Mouse (Mus musculus) embryonic facial prominence, embryonic 15.5 days (tissue): ENCODE measurements around the gene Gapdhs. TPM values are rescaled to one million over a fixed set of nuclear protein-coding genes. Genes with fewer than 3 reads are reported as not detected.

Source experiments
- ATAC-seq: fragments of 200-750 bp; cut with Nextera tagmentation; 2 replicates; pipeline ENCODE4 v1.8.0; 2017; ENCODE audit warnings: low read depth, moderate TSS enrichment; ENCODE audit not compliant: insufficient number of reproducible peaks, low FRiP score, low TSS enrichment
- H3K27ac ChIP-seq: fragments of 300-500 bp; sonication (generic); replicated peaks from 2 replicates; pipeline ENCODE4 v1.5.1; 2015; ENCODE audit warnings: mild to moderate bottlenecking, inconsistent platforms
- H3K27me3 ChIP-seq: fragments of 300-500 bp; sonication (generic); 2 replicates; pipeline ENCODE4 v1.6.1; 2015; ENCODE audit warnings: inconsistent platforms
- H3K36me3 ChIP-seq: fragments of 300-500 bp; sonication (generic); 2 replicates; pipeline ENCODE4 v1.6.1; 2015; ENCODE audit warnings: mild to moderate bottlenecking, inconsistent platforms
- H3K4me1 ChIP-seq: fragments of 300-500 bp; sonication (generic); 2 replicates; pipeline ENCODE4 v1.6.1; 2015; ENCODE audit warnings: inconsistent platforms
- H3K4me2 ChIP-seq: fragments of 300-500 bp; sonication (generic); replicated peaks from 2 replicates; pipeline ENCODE4 v1.6.1; 2015; ENCODE audit warnings: mild to moderate bottlenecking, inconsistent platforms
- H3K4me3 ChIP-seq: fragments of 300-500 bp; sonication (generic); replicated peaks from 2 replicates; pipeline ENCODE4 v1.5.1; 2015; ENCODE audit warnings: mild to moderate bottlenecking, inconsistent platforms
- H3K9ac ChIP-seq: fragments of 300-500 bp; sonication (generic); 2 replicates; pipeline ENCODE4 v1.6.1; 2015; ENCODE audit warnings: inconsistent platforms
- H3K9me3 ChIP-seq: fragments of 300-500 bp; sonication (generic); replicated peaks from 2 replicates; pipeline ENCODE4 v1.6.1; 2016; ENCODE audit warnings: inconsistent platforms
- WGBS: fragments of 180-500 bp; shearing (Covaris S2); methylation state at CpG from one replicate; pipeline ENCODE4 v1.1.7; 2015; 5-methylcytosine and 5-hydroxymethylcytosine counted together
- polyA plus RNA-seq: library from polyadenylated mRNA; unstranded; fragments of >200 nt; fragmentation: Nextera tagmentation; extraction: Ambion mirVana; gene quantifications from 2 replicates; pipeline ENCODE4 v1.2.1, GENCODE M21; 2015

Gapdhs gene
- polyA plus RNA-seq, 1 experiment from 2014 or later: 0.48 TPM

DNA sequence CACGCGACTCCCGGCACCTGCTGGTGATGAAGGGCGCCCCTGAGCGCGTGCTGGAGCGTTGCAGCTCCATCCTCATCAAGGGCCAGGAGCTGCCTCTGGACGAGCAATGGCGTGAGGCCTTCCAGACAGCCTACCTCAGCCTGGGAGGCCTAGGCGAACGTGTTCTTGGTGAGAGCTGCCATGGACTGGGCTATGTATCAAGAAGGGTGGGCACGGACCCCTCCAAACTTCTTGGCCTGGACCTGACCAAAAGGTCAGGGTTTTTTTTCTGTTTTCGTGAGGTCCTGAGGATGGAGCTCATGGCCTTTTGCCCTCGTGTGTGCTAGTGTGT is 25.8 kb downstream of the Gapdhs start:
- 11% methylated on average over 14 of the region's 14 CpGs for WGBS
- peaks cover 10% of the 10 kb centered on the region for H3K4me1 ChIP-seq
- peak overlapping the region; percentile 59 for H3K4me2 ChIP-seq
- no peak overlapping the region for H3K27ac ChIP-seq
- H3K27me3 ChIP-seq: peaks cover 39% of the 10 kb centered on the region
- ATAC-seq: no peak
- H3K4me3 ChIP-seq: peak overlapping the region; percentile 36
- H3K9me3 ChIP-seq: no peaks in the 10 kb centered on the region
- no peak overlapping the region for H3K9ac ChIP-seq
- H3K36me3 ChIP-seq: no peaks in the 10 kb centered on the region

DNA sequence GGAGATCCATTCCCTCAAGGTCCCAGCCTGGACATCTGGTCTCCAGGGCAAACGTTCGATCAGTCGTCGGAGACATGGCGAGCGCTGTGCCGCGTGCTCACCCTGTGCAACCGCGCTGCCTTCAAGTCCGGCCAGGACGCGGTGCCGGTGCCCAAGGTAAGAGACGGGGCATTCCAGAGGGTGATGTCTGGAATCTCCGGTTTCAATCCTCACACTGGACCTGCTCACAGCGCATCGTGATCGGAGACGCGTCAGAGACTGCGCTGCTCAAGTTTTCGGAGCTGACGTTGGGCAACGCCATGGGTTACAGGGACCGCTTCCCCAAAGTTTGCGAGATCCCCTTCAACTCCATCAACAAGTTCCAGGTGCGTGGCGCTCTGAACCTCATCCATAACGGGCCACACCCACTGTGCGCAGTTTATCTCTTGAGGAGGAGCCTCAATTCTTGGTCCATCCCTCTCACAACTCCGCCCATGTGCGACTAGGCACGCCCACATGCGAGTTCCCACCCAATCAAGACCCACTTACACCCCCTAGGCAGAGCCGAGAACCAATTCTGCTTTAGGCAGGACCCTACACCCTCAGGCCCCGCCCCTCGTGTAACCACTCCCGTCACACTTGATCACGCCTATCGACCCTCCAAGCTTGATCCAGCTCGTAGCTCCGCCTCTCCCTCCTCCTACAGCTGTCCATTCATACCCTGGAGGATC is 26.3 kb downstream of the Gapdhs start:
- Histone ChIP-seq H3K27me3 (peaks cover 36% of the 10 kb centered on the region), H3K9me3 (no peaks in the 10 kb centered on the region), H3K4me3 (peak overlapping the region; percentile 36), H3K4me1 (peaks cover 10% of the 10 kb centered on the region), H3K27ac (no peak overlapping the region), H3K9ac (no peak overlapping the region), H3K4me2 (peak overlapping the region; percentile 59), H3K36me3 (no peaks in the 10 kb centered on the region)
- peak; percentile 90 for ATAC-seq
- WGBS: 3% methylated on average over 43 of the region's 43 CpGs

GRCm38 (mm10) chr7:30711942-30712341 is 31.5 kb downstream of the Gapdhs start, which contains the start of gene Atp4a:
TSS of gene Atp4a (plus strand) at chr7:30712209.
- H3K4me3 ChIP-seq: no peak within 1 kb of the TSS
- peaks cover 1% of the 10 kb centered on the region for H3K4me1 ChIP-seq
- no peaks in the 10 kb centered on the region for H3K9me3 ChIP-seq
- WGBS: 82% methylated on average over 3 of the region's 3 CpGs
- ATAC-seq: no peak
- no peak within 1 kb of the TSS for H3K27ac ChIP-seq
- H3K4me2 ChIP-seq: no peak within 1 kb of the TSS
- H3K36me3 ChIP-seq: no peaks in the 10 kb centered on the region
- no peak within 1 kb of the TSS for H3K9ac ChIP-seq
- H3K27me3 ChIP-seq: peaks cover 20% of the 10 kb centered on the region

- Histone ChIP-seq H3K36me3 (no peaks in the 10 kb centered on the region), H3K4me3 (no peak overlapping the region), H3K27ac (no peak overlapping the region), H3K27me3 (no peaks in the 10 kb centered on the region; the same call in 1 of the 2 replicates), H3K9ac (no peak overlapping the region), H3K4me2 (no peak overlapping the region), H3K4me1 (no peaks in the 10 kb centered on the region), H3K9me3 (no peaks in the 10 kb centered on the region)
- WGBS: 87% methylated on average over 1 of the region's 1 CpGs
- no peak for ATAC-seq
These were observed 36.0 kb downstream of the Gapdhs start for GRCm38 (mm10) chr7:30707441-30707840.

DNA sequence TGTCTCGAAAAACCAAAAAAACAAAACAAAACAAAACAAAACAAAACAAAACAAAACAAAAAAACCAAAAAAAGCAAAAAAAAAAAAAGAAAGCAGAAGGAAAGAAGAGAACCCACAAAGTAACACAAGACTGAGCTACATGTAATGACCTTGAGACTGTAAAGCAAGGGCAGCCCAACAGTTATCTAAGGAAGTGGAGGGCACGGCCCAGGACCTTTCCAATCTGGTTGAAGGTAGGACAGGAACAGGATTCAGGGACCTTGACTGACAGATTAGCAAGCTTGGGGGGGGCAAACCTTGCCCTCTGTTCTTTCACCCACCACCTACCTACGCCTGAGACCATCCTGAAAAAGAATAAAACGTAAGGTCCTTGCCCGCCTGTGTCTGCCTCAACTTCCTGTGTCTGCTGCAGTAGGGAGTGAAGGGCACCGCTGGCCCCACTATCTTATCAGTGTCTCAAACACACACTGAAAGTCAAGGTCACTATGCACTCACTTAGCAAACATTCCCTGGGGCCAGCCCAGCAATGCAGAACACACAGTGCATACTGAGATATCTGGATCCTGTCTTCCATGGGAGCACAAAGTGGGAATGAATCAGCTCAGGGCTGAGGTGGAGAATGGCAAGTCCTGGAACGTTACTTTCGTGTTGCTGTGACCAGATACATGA is 37.1 kb downstream of the Gapdhs start:
- Histone ChIP-seq H3K9ac (no peak overlapping the region), H3K36me3 (no peaks in the 10 kb centered on the region), H3K4me1 (no peaks in the 10 kb centered on the region), H3K4me2 (no peak overlapping the region), H3K9me3 (no peaks in the 10 kb centered on the region), H3K4me3 (no peak overlapping the region), H3K27ac (no peak overlapping the region), H3K27me3 (no peaks in the 10 kb centered on the region; the same call in 1 of the 2 replicates)
- ATAC-seq: no peak
- 73% methylated on average over 8 of the region's 8 CpGs for WGBS

DNA sequence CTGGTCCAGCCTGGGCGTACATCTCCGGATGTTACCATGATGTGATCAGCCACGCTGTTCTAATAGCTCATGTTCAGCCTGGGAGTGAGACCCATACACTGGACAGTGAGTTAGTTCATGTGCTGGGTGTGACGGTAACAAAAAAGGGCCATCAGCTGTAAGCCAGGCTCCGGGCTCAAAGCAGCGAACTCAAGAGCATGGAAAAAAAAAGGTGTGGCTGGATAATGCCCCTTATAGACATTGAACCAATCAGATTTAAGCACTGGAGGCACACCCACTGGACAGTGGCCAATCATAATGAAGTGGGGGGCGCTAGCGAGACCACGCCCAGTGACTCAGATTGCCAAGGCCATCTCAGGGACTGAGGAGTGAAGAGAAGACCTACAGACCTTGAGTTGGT is 44.9 kb downstream of the Gapdhs start, which contains the start of gene 2200002J24Rik:
Gene 2200002J24Rik (plus strand): TSS at position 338 of the 400 bp plus-strand sequence.
- WGBS: 40% methylated on average over 9 of the region's 9 CpGs
- Histone ChIP-seq H3K27ac (no peak within 1 kb of the TSS), H3K9ac (no peak within 1 kb of the TSS), H3K27me3 (no peaks in the 10 kb centered on the region), H3K4me2 (no peak within 1 kb of the TSS), H3K36me3 (no peaks in the 10 kb centered on the region), H3K4me3 (no peak within 1 kb of the TSS), H3K4me1 (0 out of 2 replicates have a peak, but pooled peaks cover 5% of the 10 kb centered on the region), H3K9me3 (no peaks in the 10 kb centered on the region)
- no peak for ATAC-seq

GRCm38 (mm10) chr7:30698101-30698500 is 45.4 kb downstream of the Gapdhs start:
- 0 out of 2 replicates have a peak, but pooled peaks cover 5% of the 10 kb centered on the region for H3K4me1 ChIP-seq
- WGBS: 46% methylated on average over 5 of the region's 5 CpGs
- H3K4me3 ChIP-seq: no peak overlapping the region
- H3K9me3 ChIP-seq: no peaks in the 10 kb centered on the region
- no peak for ATAC-seq
- H3K9ac ChIP-seq: no peak overlapping the region
- no peak overlapping the region for H3K4me2 ChIP-seq
- no peaks in the 10 kb centered on the region for H3K27me3 ChIP-seq
- H3K27ac ChIP-seq: no peak overlapping the region
- no peaks in the 10 kb centered on the region for H3K36me3 ChIP-seq

DNA sequence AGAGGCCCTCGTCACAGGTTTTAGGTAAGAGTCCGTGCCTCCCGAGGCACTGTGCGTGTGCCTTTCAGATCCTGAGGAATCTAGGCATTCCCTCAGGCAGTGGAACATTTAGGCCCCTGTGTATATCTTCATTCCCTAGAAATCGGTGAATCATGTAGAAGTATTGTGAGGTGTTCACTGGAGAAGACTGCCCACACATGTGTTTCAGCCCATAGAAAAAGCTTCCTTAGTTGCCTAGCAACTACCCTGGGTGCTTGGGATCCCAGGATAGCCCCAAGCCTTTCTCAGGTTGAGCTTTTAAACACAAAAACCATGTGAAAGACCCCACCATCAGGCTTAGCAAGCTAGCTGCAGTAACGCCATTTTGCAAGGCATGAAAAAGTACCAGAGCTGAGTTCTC is 55.2 kb downstream of the Gapdhs start:
- Histone ChIP-seq H3K4me2 (no peak overlapping the region), H3K27ac (no peak overlapping the region), H3K4me1 (no peaks in the 10 kb centered on the region), H3K27me3 (peaks cover 18% of the 10 kb centered on the region), H3K9ac (no peak overlapping the region), H3K36me3 (no peaks in the 10 kb centered on the region), H3K9me3 (no peaks in the 10 kb centered on the region), H3K4me3 (no peak overlapping the region)
- ATAC-seq: no peak
- WGBS: 61% methylated on average over 6 of the region's 6 CpGs

GRCm38 (mm10) chr7:30683425-30683824 is 60.1 kb downstream of the Gapdhs start:
- Histone ChIP-seq H3K9ac (no peak overlapping the region), H3K27ac (no peak overlapping the region), H3K27me3 (peaks cover 18% of the 10 kb centered on the region), H3K4me3 (no peak overlapping the region), H3K9me3 (no peaks in the 10 kb centered on the region), H3K36me3 (no peaks in the 10 kb centered on the region), H3K4me1 (no peaks in the 10 kb centered on the region), H3K4me2 (no peak overlapping the region)
- WGBS: 84% methylated on average over 2 of the region's 2 CpGs
- ATAC-seq: no peak

GRCm38 (mm10) chr7:30681897-30682296 is 61.6 kb downstream of the Gapdhs start:
- Histone ChIP-seq H3K4me2 (no peak overlapping the region), H3K4me3 (no peak overlapping the region), H3K36me3 (no peaks in the 10 kb centered on the region), H3K27ac (no peak overlapping the region), H3K27me3 (peaks cover 8% of the 10 kb centered on the region), H3K9me3 (no peaks in the 10 kb centered on the region), H3K4me1 (no peaks in the 10 kb centered on the region), H3K9ac (no peak overlapping the region)
- no peak for ATAC-seq
- 48% methylated on average over 5 of the region's 5 CpGs for WGBS
